Mouse (Mus musculus): ENCODE results near the gene H13. TPM values are rescaled to one million over a fixed set of nuclear protein-coding genes. Genes with fewer than 3 reads are reported as not detected.
A peak's percentile ranks its signal among the peaks of the same experiment; 100 is the strongest.

Gene H13
- polyA plus RNA-seq (2014; fragmentation: Nextera tagmentation; extraction: Ambion mirVana), result 97.6 and 98.1 TPM in 2 replicates

GRCm38 (mm10) chr2:152669256-152669638 lies at the start of gene H13:
H13 (plus strand) TSS chr2:152669461.
- Histone ChIP-seq H3K27me3 (ENCODE audit: insufficient read depth, low read length) (no peaks in the 10 kb centered on the region), H3K27ac (ENCODE audit: low read depth) (peak within 1 kb of the TSS; percentile 94), H3K36me3 (ENCODE audit: insufficient read depth) (peaks cover 27% of the 10 kb centered on the region), H3K9ac (peak within 1 kb of the TSS; percentile 98), H3K9me3 (ENCODE audit: low read depth, low read length) (no peaks in the 10 kb centered on the region), H3K4me1 (ENCODE audit: insufficient read depth) (peaks cover 9% of the 10 kb centered on the region; the same call in 1 of the 2 replicates), H3K4me3 (ENCODE audit: low read depth, low read length) (peak within 1 kb of the TSS; percentile 99), H3K4me2 (peak within 1 kb of the TSS; percentile 68)
- peak; percentile 99 for TF ChIP-seq CTCF (IDR thresholded peaks at IDR 0.05; ENCODE audit: low read depth)
- ATAC-seq (ENCODE audit: insufficient read depth), result peak; percentile 85
- peak; percentile 97 for DNase-seq
- 1% methylated on average over 35 of the region's 35 CpGs for WGBS

- no peak for DNase-seq
Observed at GRCm38 (mm10) chr2:152620367-152621134, 48.7 kb upstream of the H13 start.

GRCm38 (mm10) chr2:152622151-152622550 lies 47.1 kb upstream of the H13 start:
- TF ChIP-seq CTCF (IDR thresholded peaks at IDR 0.05; ENCODE audit: low read depth), result no peak
- no peaks in the 10 kb centered on the region for H3K9me3 ChIP-seq (ENCODE audit: low read depth, low read length)
- DNase-seq, result no peak
- peaks cover 16% of the 10 kb centered on the region for H3K27me3 ChIP-seq (ENCODE audit: insufficient read depth, low read length)
- WGBS, result 85% methylated on average over 13 of the region's 13 CpGs
- H3K9ac ChIP-seq, result no peak overlapping the region
- no peak overlapping the region for H3K4me3 ChIP-seq (ENCODE audit: low read depth, low read length)
- H3K27ac ChIP-seq (ENCODE audit: low read depth), result no peak overlapping the region
- H3K4me1 ChIP-seq (ENCODE audit: insufficient read depth), result no peaks in the 10 kb centered on the region
- no peak for ATAC-seq (ENCODE audit: insufficient read depth)
- H3K4me2 ChIP-seq, result no peak overlapping the region
- no peaks in the 10 kb centered on the region for H3K36me3 ChIP-seq (ENCODE audit: insufficient read depth)

More at GRCm38 (mm10) chr2:152620367-152621134, 48.7 kb upstream of the H13 start:
- H3K27ac ChIP-seq (ENCODE audit: low read depth), result no peak overlapping the region
- H3K9ac ChIP-seq, result no peak overlapping the region
- no peak overlapping the region for H3K4me3 ChIP-seq (ENCODE audit: low read depth, low read length)
- no peak overlapping the region for H3K4me2 ChIP-seq
- 65% methylated on average over 9 of the region's 9 CpGs for WGBS
- H3K27me3 ChIP-seq (ENCODE audit: insufficient read depth, low read length), result no peaks in the 10 kb centered on the region
- H3K4me1 ChIP-seq (ENCODE audit: insufficient read depth), result no peaks in the 10 kb centered on the region
- H3K36me3 ChIP-seq (ENCODE audit: insufficient read depth), result no peaks in the 10 kb centered on the region
- no peak for ATAC-seq (ENCODE audit: insufficient read depth)
- TF ChIP-seq CTCF (IDR thresholded peaks at IDR 0.05; ENCODE audit: low read depth), result no peak
- H3K9me3 ChIP-seq (ENCODE audit: low read depth, low read length), result no peaks in the 10 kb centered on the region

GRCm38 (mm10) chr2:152622953-152623352 lies 46.3 kb upstream of the H13 start, which contains the start of gene Defb25:
Defb25 (minus strand) TSS chr2:152623053.
- ATAC-seq (ENCODE audit: insufficient read depth) (no peak), DNase-seq (no peak)
- 72% methylated on average over 7 of the region's 7 CpGs for WGBS
- Histone ChIP-seq H3K27me3 (ENCODE audit: insufficient read depth, low read length) (peaks cover 24% of the 10 kb centered on the region), H3K36me3 (ENCODE audit: insufficient read depth) (no peaks in the 10 kb centered on the region), H3K4me3 (ENCODE audit: low read depth, low read length) (no peak within 1 kb of the TSS), H3K9ac (no peak within 1 kb of the TSS), H3K9me3 (ENCODE audit: low read depth, low read length) (no peaks in the 10 kb centered on the region), H3K4me1 (ENCODE audit: insufficient read depth) (no peaks in the 10 kb centered on the region), H3K27ac (ENCODE audit: low read depth) (no peak within 1 kb of the TSS), H3K4me2 (no peak within 1 kb of the TSS)
- no peak for TF ChIP-seq CTCF (IDR thresholded peaks at IDR 0.05; ENCODE audit: low read depth)

GRCm38 (mm10) chr2:152624566-152624965 lies 44.7 kb upstream of the H13 start:
- H3K36me3 ChIP-seq (ENCODE audit: insufficient read depth), result no peaks in the 10 kb centered on the region
- no peak overlapping the region for H3K9ac ChIP-seq
- TF ChIP-seq CTCF (IDR thresholded peaks at IDR 0.05; ENCODE audit: low read depth), result no peak
- no peak overlapping the region for H3K27ac ChIP-seq (ENCODE audit: low read depth)
- 80% methylated on average over 2 of the region's 2 CpGs for WGBS
- H3K4me3 ChIP-seq (ENCODE audit: low read depth, low read length), result no peak overlapping the region
- ATAC-seq (ENCODE audit: insufficient read depth) (no peak), DNase-seq (no peak)
- no peaks in the 10 kb centered on the region for H3K9me3 ChIP-seq (ENCODE audit: low read depth, low read length)
- H3K27me3 ChIP-seq (ENCODE audit: insufficient read depth, low read length), result peaks cover 34% of the 10 kb centered on the region
- H3K4me1 ChIP-seq (ENCODE audit: insufficient read depth), result no peaks in the 10 kb centered on the region
- H3K4me2 ChIP-seq, result no peak overlapping the region

- H3K4me3 ChIP-seq (ENCODE audit: low read depth, low read length), result no peak overlapping the region
- peaks cover 34% of the 10 kb centered on the region for H3K27me3 ChIP-seq (ENCODE audit: insufficient read depth, low read length)
- no peak overlapping the region for H3K4me2 ChIP-seq
- H3K27ac ChIP-seq (ENCODE audit: low read depth), result no peak overlapping the region
- no peaks in the 10 kb centered on the region for H3K36me3 ChIP-seq (ENCODE audit: insufficient read depth)
- H3K9ac ChIP-seq, result no peak overlapping the region
- no peak for TF ChIP-seq CTCF (IDR thresholded peaks at IDR 0.05; ENCODE audit: low read depth)
- 19% methylated on average over 1 of the region's 1 CpGs for WGBS
- no peaks in the 10 kb centered on the region for H3K4me1 ChIP-seq (ENCODE audit: insufficient read depth)
- H3K9me3 ChIP-seq (ENCODE audit: low read depth, low read length), result no peaks in the 10 kb centered on the region
- no peak for DNase-seq
- no peak for ATAC-seq (ENCODE audit: insufficient read depth)
Observed at GRCm38 (mm10) chr2:152625256-152625655, 44.0 kb upstream of the H13 start.

- TF ChIP-seq CTCF (IDR thresholded peaks at IDR 0.05; ENCODE audit: low read depth), result no peak
- DNase-seq (peak; percentile 46), ATAC-seq (ENCODE audit: insufficient read depth) (peak; percentile 73)
- Histone ChIP-seq H3K4me2 (peak within 1 kb of the TSS; percentile 83), H3K9ac (peak within 1 kb of the TSS; percentile 59), H3K27me3 (ENCODE audit: insufficient read depth, low read length) (peaks cover 34% of the 10 kb centered on the region), H3K36me3 (ENCODE audit: insufficient read depth) (no peaks in the 10 kb centered on the region), H3K4me3 (ENCODE audit: low read depth, low read length) (peak within 1 kb of the TSS; percentile 51), H3K4me1 (ENCODE audit: insufficient read depth) (no peaks in the 10 kb centered on the region), H3K27ac (ENCODE audit: low read depth) (0 out of 2 replicates have a peak within 1 kb of the TSS, but pooled peaks have one; percentile 4), H3K9me3 (ENCODE audit: low read depth, low read length) (no peaks in the 10 kb centered on the region)
- WGBS, result 1% methylated on average over 56 of the region's 59 CpGs
Observed at GRCm38 (mm10) chr2:152626774-152627591, 42.3 kb upstream of the H13 start, which contains the start of gene Rem1. Rem1 (plus strand) TSS chr2:152626951.

Measured in lung, embryonic 14.5 days (tissue).